Mouse (Mus musculus) layer of hippocampus, adult 2 months (tissue): Measurements from ENCODE around the gene Smpdl3b. TPM values are rescaled to one million over a fixed set of nuclear protein-coding genes. Genes with fewer than 3 reads are reported as not detected.
"Not testable (repeated sequence)": the region's sequence is repeated elsewhere in the genome, so short reads cannot be mapped to it uniquely, and the experiment has no call there.

ENCODE experiments used
- DNase-seq, 2 experiments: peaks; one replicate each; pipeline ENCODE4 v3.0.0; 2022; ENCODE audit warnings: low spot score in 2 of 2
- H3K27ac ChIP-seq: fragments of 200-600 bp; 2 replicates; pipeline ENCODE4 v1.8.1; 2022
- H3K4me3 ChIP-seq: fragments of 200-600 bp; 2 replicates; pipeline ENCODE4 v1.8.1; 2022; ENCODE audit warnings: mild to moderate bottlenecking
- CTCF ChIP-seq: fragments of 200-600 bp; conservative IDR thresholded peaks from 2 replicates; pipeline ENCODE4 v1.8.1; 2022; ENCODE audit warnings: antibody characterized with exemption, mild to moderate bottlenecking, moderate library complexity
- total RNA-seq, 2 experiments: library from RNA; stranded (reverse); gene quantifications; 2 replicates each; pipeline ENCODE4 v1.2.3; 2021

The Smpdl3b gene
- total RNA-seq, 2 experiments from 2014 or later, result 3.6 to 4.5 TPM

GRCm38 (mm10) chr4:132741491-132741890 lies 15.6 kb downstream of the Smpdl3b start:
- Histone ChIP-seq H3K27ac (no peak overlapping the region), H3K4me3 (no peak overlapping the region)
- no peak for TF ChIP-seq CTCF
- DNase-seq, result no peak

DNA sequence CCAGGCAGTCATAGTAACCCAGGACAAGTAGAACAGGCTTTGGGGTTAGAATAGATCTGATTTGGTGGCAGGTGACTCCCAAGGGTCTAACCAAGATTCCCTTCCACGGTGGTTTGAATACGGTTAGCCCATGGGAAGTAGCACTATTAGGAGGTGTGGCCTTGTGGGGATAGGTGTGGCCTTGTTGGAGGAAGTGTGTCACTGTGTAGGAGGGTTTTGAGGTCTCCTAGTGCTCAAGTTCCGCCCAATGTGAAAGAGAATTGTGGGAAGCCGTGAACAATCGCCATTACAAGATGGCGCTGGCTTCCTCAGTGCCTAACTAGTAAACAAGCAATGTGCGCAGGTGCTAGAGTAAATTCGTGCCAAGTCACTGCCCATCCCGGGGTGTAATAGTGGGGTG lies 19.9 kb downstream of the Smpdl3b start:
- not testable (repeated sequence) for DNase-seq, H3K27ac ChIP-seq, H3K4me3 ChIP-seq

DNA sequence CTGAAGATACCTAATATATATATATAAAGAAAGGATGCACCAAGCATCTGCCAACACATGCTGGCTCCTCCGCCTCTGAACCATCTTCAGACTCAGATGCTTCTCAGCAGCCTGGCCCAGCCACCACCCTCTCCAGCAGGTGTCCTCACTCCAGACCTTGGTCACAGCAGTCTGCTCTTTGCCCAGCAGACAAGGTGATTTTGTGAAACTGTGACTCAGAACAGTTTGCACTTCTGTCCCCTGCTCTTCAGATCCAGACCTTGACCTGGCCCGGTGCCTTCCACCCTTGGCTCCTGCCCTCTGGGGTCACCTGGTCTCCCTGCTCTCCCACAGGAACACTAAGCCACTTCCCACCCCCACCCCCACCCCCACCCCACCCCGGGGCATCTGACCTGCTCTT lies 21.2 kb downstream of the Smpdl3b start:
- H3K27ac ChIP-seq, result no peak overlapping the region
- DNase-seq, result no peak
- H3K4me3 ChIP-seq, result no peak overlapping the region
- TF ChIP-seq CTCF, result no peak

DNA sequence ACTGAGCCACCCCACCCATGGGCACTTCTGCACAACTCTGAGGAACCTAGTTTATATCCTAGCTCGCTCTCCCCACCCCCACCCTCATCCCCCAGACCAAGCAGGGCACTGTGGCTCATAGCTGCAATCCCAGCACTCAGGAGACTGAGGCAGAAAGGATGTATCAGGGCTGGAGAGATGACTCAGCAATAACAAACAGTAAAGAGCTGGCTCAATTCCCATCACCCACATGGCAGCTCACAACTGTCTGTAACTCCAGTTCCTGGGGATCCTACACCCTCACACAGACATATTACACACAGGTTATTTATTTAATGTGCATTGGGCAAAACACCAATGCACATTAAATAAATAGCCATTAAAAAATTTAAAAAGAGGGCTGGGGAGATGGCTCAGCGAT lies 21.7 kb downstream of the Smpdl3b start:
- H3K4me3 ChIP-seq, result no peak overlapping the region
- no peak for TF ChIP-seq CTCF
- H3K27ac ChIP-seq, result no peak overlapping the region
- no peak for DNase-seq

DNA sequence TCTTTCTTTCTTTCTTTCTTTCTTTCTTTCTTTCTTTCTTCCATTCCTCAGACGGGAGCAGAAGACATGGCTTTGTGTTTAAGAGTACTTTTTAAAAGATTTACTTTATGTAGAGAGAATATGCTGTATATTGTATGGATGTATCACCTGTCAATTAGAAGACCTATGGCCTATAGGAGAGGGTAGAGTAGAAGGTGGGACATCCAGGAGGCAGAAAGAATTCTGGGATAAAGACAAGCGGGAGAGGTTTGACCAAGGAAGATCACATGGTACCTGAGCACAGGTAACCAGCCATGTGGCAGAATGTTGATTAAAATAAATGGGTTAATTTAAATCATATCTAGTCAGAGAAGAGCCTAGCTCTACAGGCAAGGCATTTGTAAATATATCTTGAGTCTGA lies 22.3 kb downstream of the Smpdl3b start:
- Histone ChIP-seq H3K4me3 (no peak overlapping the region), H3K27ac (no peak overlapping the region)
- no peak for TF ChIP-seq CTCF
- DNase-seq, result no peak

DNA sequence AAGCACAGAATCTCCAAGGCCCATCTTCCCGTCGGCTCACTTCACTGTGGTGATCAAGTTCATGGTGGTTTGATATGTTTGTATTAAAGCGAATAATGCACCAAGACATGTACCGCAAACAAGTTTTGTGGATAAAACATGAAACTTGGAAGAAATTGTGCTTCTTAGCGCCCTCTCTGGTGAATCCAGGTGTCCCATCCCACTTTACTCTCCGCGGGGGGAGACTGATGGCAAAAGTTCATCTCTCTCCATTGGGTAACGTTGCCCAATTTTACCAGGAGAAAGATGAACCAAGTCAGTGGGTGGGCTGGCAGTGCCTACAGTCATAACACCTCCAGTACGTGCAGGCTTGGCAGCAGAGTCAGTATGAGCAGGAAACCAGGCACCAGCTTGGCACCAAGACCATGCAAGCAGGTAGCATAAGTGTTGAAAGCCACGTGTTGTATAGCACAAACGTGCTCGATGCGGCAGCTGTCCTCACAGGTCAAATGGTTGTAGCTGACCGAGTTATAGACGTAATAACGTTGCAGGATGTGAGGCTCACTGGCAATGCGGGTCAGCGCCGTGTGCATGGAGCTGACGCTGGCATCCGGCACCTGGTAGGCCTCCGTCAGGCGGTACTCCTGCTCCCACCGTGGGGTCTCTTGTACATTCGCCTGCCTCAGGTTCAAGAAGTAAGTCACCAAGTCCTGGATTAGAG lies 23.8 kb downstream of the Smpdl3b start:
- peak; percentile 44 for TF ChIP-seq CTCF
- no peak overlapping the region for H3K4me3 ChIP-seq
- peak in 1 of 2 experiments; percentile 19 for DNase-seq
- peak overlapping the region; percentile 33; the same call in 1 of the 2 replicates for H3K27ac ChIP-seq

GRCm38 (mm10) chr4:132732148-132732684 lies 24.8 kb downstream of the Smpdl3b start, which contains the start of gene Xkr8:
Xkr8 (minus strand) TSS chr4:132732546.
- Histone ChIP-seq H3K27ac (peak within 1 kb of the TSS; percentile 51; the same call in 1 of the 2 replicates), H3K4me3 (peak within 1 kb of the TSS; percentile 54)
- peak; percentile 54 to 65 for DNase-seq
- 0 out of 2 replicates have a peak, but pooled peaks have one; percentile 14 for TF ChIP-seq CTCF

DNA sequence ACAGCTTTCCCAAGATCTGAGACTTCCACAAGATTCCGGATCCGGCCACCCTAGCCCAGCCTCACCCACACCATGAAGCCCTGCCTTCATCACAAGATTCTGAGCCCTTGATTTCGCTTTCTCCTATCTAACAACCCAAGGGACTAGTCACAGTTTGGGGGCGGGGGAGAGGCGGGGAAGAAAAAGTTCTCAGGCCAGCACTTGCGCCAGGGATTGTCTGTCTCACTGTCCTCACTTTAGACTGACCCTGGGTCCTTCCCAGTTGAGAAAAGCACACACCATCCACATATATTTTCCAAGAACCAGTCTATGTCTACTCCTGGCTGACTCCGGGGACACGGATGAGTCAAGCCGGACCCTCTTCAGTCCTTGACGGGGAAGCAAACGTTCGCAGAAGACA lies 25.4 kb downstream of the Smpdl3b start:
- peak overlapping the region; percentile 54 for H3K4me3 ChIP-seq
- DNase-seq, result no peak
- H3K27ac ChIP-seq, result no peak overlapping the region
- no peak for TF ChIP-seq CTCF

GRCm38 (mm10) chr4:132728233-132728632 lies 28.8 kb downstream of the Smpdl3b start:
- TF ChIP-seq CTCF, result no peak
- no peak overlapping the region for H3K4me3 ChIP-seq

GRCm38 (mm10) chr4:132718251-132718650 lies 38.8 kb downstream of the Smpdl3b start:
- no peak overlapping the region for H3K4me3 ChIP-seq
- H3K27ac ChIP-seq, result no peak overlapping the region
- DNase-seq, result no peak
- TF ChIP-seq CTCF, result no peak

More at GRCm38 (mm10) chr4:132728233-132728632, 28.8 kb downstream of the Smpdl3b start:
- H3K27ac ChIP-seq, result no peak overlapping the region
- no peak for DNase-seq

DNA sequence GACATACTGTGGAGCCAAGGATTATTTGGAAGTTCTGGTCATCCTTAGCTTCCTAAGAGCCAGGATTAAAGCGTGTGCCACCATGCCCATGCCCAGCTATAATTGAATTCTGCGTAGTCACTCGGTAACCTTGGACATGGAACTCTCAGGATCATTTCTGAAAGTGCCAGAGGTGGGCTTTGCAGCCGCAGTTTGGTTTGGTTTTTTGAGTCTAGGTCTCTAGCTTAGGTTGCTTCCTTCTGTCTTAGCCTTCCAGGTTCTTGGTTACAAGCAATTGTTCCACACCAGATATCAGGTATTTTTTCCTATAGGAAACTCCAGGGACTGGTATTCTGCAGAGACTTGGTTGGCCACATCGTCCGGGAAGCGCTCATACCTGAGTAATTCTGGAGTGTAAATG lies 43.9 kb downstream of the Smpdl3b start:
- no peak for TF ChIP-seq CTCF
- DNase-seq, result no peak
- Histone ChIP-seq H3K4me3 (no peak overlapping the region), H3K27ac (no peak overlapping the region)

- TF ChIP-seq CTCF, result no peak
- no peak overlapping the region for H3K27ac ChIP-seq
- no peak overlapping the region for H3K4me3 ChIP-seq
- DNase-seq, result no peak
Observed at GRCm38 (mm10) chr4:132706885-132707284, 50.2 kb downstream of the Smpdl3b start.

DNA sequence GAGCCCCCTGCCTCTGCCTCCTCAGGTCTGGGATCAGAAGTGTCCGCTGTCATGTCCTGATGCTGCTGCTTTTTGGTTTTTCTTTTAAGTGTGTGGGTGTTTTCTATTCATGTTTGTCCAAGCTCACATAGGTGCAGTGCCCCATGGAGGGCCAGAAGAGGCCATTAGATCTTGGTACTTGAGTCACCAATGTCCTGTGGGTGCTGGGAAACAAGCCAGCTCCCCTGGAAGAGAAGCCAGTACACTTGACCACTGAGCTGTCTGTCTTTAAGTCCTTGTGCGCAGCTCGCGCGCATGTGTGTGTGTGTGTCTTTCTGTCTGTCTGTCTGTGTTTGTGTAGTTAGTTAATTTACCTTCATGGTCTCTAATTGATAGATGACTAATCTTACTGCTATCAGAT lies 55.0 kb downstream of the Smpdl3b start:
- no peak for DNase-seq
- no peak overlapping the region for H3K27ac ChIP-seq
- no peak for TF ChIP-seq CTCF
- no peak overlapping the region for H3K4me3 ChIP-seq

DNA sequence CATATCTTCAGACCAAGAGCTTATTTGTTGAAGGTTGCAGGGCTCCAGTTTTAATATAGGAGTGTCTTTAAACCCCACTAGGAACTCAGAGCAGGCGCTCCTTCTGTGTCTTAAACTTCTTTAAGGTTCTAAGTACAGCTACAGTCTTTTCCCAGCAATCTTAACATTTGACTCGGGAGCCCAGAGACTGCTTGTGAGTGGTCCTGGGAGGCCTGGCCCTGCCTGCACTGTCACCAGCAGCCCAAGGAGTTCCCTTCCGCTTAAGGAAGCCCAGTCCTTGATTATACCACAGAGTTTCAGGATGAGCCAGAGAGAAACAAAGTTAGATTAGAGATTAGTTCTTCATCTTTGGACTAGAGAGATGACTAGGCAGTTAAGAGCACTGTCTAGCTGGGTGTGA lies 63.7 kb downstream of the Smpdl3b start:
- no peak for DNase-seq

More for the DNA sequence above, 63.7 kb downstream of the Smpdl3b start:
- no peak for TF ChIP-seq CTCF
- no peak overlapping the region for H3K4me3 ChIP-seq
- H3K27ac ChIP-seq, result no peak overlapping the region
